Mouse (Mus musculus) brain, adult 10 weeks (tissue): ENCODE measurements around the gene Oas1c. TPM values are rescaled to one million over a fixed set of nuclear protein-coding genes. Genes with fewer than 3 reads are reported as not detected.

ENCODE experiments used
- polyA plus RNA-seq: library from polyadenylated mRNA; stranded (reverse); fragments of 350-450 nt; fragmentation: Illumina TruSeq; extraction: RNeasy Lipid Tissue Mini Kit (QIAGEN cat#74804); gene quantifications from one replicate; pipeline ENCODE4 v1.2.3, GENCODE M21; 2015; ENCODE audit warnings: low read depth, low replicate concordance

Oas1c gene
- 1.1 TPM for polyA plus RNA-seq

DNA sequence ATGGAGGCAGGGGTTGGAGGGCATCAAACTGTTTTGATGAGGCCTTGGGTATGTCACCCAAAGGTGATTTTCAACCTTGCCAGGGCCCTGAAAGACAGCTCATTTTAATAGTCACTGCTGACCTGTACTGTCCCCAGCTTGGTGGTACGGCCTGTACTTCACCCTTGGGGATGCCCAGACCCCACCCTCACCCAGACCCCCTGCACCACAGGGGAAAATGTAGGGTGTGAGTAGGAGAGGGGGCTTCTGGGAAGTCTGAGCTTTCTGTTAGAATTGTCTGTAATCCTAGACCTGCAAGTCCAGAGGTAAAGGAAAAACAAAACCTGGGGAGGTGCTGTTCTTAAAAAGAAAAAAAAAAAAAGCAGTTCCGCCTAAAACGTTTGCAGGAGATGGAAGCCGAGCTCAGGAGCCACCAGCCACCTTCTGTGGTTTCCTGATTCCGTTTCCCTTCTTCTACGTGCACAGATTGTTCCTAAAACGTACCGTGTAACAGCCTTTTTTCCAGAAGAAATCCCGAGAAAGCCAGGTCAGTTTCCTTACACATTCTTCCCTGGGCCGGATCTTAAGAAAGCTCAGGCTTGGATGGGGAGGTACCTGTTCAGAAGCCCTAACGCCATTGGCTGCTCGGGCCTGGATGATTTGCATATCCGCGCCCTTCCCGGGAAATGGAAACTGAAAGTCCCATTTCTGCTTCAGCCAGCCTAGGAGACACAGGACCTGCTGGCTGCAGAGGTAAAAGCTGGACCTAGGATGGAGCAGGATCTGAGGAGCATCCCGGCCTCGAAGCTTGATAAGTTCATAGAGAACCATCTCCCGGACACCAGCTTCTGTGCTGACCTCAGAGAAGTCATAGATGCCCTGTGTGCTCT, at the start of gene Oas1c:
TSS of gene Oas1c (minus strand) at position 564 of the 869 bp plus-strand sequence.

GRCm38 (mm10) chr5:120861121-120861520, 48.8 kb upstream of the Oas1c start, which contains the start of gene Oas1h:
Gene Oas1h, plus strand, starts transcription at chr5:120861421.

DNA sequence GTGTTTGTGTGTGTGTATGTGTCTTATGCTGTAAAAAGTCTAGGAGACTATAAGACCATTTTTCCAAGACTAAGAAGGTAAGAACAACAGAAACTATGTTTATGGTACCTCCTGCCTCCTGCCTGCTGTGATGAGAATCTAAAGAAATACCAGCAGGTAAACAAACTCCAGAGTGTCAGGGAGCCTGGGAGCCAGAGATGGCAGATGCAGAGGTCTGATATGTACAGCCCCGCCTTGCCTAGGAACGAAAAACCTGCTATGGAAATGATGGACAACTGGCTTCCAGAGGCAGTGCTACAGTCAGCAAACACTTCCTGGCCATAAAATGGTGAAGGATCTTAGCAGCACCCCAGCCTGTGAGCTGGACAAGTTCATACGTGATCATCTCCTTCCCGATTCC, 34.8 kb upstream of the Oas1c start, which contains the start of gene Oas1f:
TSS of gene Oas1f (plus strand) at position 301 of the 400 bp plus-strand sequence.

DNA sequence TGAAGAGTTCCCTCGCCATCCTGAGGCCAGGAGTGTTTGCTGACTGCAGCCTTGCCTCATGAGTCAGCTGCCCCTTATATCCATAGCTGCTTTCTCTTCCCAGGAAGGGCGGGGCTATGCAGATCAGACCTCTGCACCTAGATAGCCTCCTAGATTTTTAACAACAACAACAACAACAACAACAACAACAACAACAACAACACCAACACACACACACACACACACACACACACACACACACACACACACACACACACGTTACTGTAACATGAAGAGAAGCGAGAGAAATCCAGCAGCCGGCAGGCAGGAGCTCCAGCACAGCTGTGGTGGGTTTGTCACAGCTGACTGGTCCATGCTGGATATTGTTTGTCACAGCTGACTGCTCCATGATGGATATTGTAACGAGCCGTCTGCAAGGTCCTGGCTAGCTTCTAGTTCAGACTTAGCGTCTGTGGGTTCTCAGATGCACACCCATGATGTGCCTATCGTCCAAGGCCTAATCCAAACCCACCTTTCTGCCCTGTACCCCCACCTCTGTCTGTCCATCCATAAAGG, 16.8 kb downstream of the Oas1c start, which contains the start of gene Oas1e:
TSS of gene Oas1e (minus strand) at position 51 of the 555 bp plus-strand sequence.

GRCm38 (mm10) chr5:120777478-120777877, 34.8 kb downstream of the Oas1c start, which contains the start of gene Oas3:
Gene Oas3, minus strand, starts transcription at chr5:120777661.

Other genes with a start within 250 kb of the Oas1c start
- 20.2 TPM for gene Tpcn1, start 223.8 kb downstream of the Oas1c start, polyA plus RNA-seq
- gene Iqcd, start 223.5 kb downstream of the Oas1c start, polyA plus RNA-seq = 1.6 TPM
- gene Rita1, start 199.9 kb downstream of the Oas1c start, polyA plus RNA-seq = 38.2 TPM
- 21.0 TPM for gene Ddx54, start 199.8 kb downstream of the Oas1c start, polyA plus RNA-seq
- not detected for gene Cfap73, start 178.3 kb downstream of the Oas1c start, polyA plus RNA-seq
- 49.7 TPM for gene Rasal1, start 163.7 kb downstream of the Oas1c start, polyA plus RNA-seq
- gene Dtx1, start 100.6 kb downstream of the Oas1c start, polyA plus RNA-seq = 47.7 TPM
- gene Oas2, start 62.7 kb downstream of the Oas1c start, polyA plus RNA-seq = 0.51 TPM
- not detected for gene Oas3, start 34.9 kb downstream of the Oas1c start, polyA plus RNA-seq
- not detected for gene Oas1e, start 17.0 kb downstream of the Oas1c start, polyA plus RNA-seq
- gene Oas1f, start 34.9 kb upstream of the Oas1c start, polyA plus RNA-seq = not detected
- not detected for gene Oas1h, start 48.9 kb upstream of the Oas1c start, polyA plus RNA-seq
- gene Oas1g, start 75.1 kb upstream of the Oas1c start, polyA plus RNA-seq = not detected
- gene Oas1a, start 95.0 kb upstream of the Oas1c start, polyA plus RNA-seq = 1.0 TPM
- gene Oas1d, start 102.0 kb upstream of the Oas1c start, polyA plus RNA-seq = not detected
- 237 TPM for gene Rph3a, start 197.6 kb upstream of the Oas1c start, polyA plus RNA-seq